Mouse (Mus musculus) embryonic fibroblast, embryonic 13.5 days (primary cell): ENCODE data around the gene Pde7b.

Experiments used
- CTCF ChIP-seq: IDR thresholded peaks from 2 replicates; pipeline ENCODE4 v1.5.1; 2011; ENCODE audit warnings: mild to moderate bottlenecking, control low read depth, low read length, moderate library complexity, borderline replicate concordance; ENCODE audit not compliant: insufficient read depth
- POLR2A ChIP-seq: IDR thresholded peaks from 2 replicates; pipeline ENCODE4 v1.6.1; 2011; ENCODE audit warnings: low read depth, mild to moderate bottlenecking, control low read depth, low read length, moderate library complexity

DNA sequence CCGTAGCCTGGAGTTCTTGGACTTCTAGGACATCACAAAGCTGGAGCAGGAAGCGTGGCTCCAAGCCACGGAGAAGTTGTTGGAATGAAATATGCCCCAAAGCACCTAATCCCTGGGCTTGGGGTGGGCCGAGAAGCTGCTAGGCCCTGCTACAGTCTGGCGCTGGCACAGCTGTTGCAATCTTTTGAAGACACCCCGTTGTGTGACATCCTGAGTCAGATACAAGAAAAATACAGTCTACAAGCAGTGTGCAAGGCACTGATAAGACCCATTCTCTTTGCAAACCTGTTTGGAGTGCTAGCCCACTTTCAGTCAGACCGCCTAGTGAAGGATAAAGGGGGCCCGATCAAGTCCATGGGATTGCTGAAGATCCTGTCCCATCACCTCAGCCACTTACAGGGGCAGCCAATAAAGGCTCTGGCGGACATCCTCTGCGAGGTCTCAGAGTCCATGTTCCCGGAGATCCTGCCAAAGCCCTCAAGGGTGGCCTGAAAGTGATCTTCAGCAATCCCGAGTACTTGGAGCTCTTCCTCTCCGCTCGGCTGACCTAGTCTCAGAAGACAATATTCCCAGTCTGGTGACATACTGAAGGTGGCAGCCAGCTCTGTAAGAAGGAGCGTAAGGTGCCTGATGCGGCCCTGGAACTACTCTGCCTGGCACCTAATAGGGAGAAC is 99.0 kb downstream of the Pde7b start:
- TF ChIP-seq POLR2A: no peak
- TF ChIP-seq CTCF: no peak
